Mouse (Mus musculus) gastrocnemius, postnatal 14 days (tissue): ENCODE measurements around the gene Olfr1441. TPM values are rescaled to one million over a fixed set of nuclear protein-coding genes. Genes with fewer than 3 reads are reported as not detected.

ENCODE experiments used
- DNase-seq: peaks from one replicate; pipeline ENCODE4 v3.0.0; 2021; ENCODE audit warnings: mixed read lengths
- intact Hi-C: fragments of 180-260 bp; cut with DNase I; formaldehyde crosslinking; loops from one replicate; pipeline ENCODE4 v1.15.1; 2025; ENCODE audit warnings: low total_unique reads
- total RNA-seq, 2 experiments: library from RNA; stranded (reverse); gene quantifications; 2 replicates each; pipeline ENCODE4 v1.2.3; 2021

Olfr1441 gene
- total RNA-seq, 2 experiments from 2014 or later, result not detected

DNA sequence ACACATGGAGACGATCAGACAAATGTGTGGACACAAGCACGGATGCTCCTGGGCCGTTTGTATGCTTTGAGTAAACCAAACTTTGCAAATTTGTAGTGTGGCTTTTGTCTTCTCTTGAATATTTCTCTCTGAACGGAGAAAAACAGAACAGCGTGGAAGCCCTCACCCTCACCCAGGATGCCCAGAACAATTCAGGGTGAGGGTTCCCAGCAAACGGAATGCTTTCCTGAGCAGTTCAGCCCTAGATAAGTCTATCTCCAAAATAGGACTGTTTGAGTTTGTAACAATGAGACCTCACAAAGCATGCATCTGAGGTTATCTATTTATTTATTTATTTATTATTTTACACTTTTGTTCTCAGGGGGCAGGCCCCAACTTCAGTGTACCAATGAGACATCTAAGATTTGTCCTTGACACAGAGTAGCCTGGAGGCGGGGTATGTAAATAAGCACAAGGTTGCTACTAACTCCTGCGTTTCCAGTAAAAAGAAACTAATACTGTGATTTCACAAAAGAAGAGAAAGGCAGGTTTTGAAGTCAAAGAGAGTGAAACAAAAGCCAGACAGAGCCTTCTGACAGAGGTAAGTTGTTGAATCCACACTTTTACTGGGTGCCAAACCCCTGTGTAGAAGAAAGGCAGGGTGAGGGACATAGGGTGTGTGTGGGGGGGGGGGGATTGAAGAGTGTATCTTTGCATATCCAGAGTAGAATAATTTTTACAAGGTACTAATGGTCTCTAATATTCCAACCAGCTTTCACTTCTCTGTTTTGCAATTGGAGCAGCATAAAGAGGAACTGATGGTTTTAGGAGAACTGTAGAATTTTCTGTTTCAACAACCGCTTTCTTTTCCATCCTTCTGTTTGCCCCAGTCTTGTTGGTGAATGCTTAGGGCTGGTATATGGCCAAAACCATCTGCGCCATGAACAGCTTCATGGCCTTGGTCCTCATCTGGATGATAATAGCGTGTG lies 43.3 kb downstream of the Olfr1441 start, which contains the start of gene Mpeg1:
Gene Mpeg1 (plus strand): TSS at position 498 of the 968 bp plus-strand sequence.
- DNase-seq, result no peak
- intact Hi-C loops, result loop anchor here (5.0 kb wide), 1 partner anchor 52 kb away; no protein-coding TSS in a partner anchor

DNA sequence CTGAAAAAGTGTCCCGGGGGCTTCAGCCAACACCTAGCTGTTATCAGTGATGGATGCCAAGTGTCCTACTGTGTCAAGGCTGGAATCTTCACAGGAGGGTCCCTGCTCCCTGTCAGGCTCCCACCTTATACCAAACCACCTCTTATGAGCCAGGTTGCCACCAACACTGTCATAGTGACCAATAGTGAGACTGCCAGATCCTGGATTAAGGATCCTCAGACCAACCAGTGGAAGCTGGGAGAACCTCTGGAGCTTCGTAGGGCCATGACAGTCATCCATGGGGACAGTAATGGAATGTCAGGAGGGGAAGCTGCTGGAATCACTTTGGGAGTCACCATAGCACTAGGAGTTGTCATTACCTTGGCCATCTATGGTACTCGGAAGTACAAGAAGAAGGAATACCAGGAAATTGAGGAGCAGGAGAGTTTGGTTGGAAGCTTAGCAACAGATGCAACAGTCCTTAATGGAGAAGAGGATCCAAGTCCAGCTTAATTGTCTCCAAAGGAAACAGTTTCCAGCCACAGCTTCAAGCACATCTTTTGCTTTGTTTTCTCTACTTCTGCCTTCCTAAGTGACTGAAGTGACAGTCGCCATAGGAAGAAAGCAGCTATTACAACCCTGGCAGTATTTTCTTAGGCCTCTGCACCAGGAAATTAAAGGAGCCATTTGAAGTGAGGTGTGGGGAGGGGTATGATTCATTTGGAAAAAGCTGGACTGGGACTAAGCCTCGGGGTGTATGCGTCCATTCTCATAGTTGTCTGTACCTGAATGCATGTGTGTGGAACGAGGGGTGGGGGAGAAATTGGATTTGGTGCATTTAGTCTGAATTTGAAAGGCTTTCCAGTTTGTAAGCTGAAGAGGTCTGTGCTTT lies 45.9 kb downstream of the Olfr1441 start:
- intact Hi-C loops, result loop anchor here (5.0 kb wide), 1 partner anchor 49 kb away; no protein-coding TSS in a partner anchor
- DNase-seq, result no peak

DNA sequence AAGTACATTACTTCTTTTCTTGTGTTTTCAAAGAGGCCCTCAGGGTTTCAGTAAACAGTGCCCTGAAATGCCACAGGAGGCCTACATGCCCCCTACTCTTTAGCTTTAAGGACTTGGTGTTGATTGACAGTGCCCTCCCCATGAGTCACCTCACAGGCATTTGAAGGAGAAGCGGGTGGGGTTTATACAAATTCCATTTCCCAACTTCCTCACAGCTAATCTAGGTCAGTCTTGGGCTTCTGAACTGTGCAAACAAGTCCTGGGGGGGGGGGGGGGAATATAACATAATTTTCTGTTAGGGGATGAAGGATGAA lies 46.4 kb downstream of the Olfr1441 start:
- intact Hi-C loops, result loop anchor here (5.0 kb wide), 1 partner anchor 49 kb away; no protein-coding TSS in a partner anchor

DNA sequence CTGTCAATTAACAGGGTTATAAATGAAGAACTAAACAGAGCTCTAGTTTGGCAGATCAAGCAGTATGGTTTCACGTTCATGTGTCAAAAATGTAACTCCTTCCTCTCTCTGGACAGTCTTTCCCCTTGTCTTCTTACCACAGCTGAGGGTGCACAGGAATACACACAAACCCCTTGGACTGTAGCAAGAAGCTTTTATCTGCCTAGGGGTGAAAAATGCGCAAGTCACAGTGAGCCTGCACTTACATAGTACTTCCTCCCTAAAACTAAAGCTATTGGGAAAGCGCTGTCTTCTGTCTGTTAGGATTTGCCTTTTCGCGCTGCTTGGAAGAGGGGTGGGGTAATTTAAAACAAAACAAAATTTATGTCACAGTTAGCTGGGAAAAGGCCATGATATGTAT lies 46.9 kb downstream of the Olfr1441 start:
- DNase-seq, result no peak
- intact Hi-C loops, result loop anchor here (5.0 kb wide), 1 partner anchor 48 kb away; no protein-coding TSS in a partner anchor

More for the DNA sequence above, 46.4 kb downstream of the Olfr1441 start:
- no peak for DNase-seq

DNA sequence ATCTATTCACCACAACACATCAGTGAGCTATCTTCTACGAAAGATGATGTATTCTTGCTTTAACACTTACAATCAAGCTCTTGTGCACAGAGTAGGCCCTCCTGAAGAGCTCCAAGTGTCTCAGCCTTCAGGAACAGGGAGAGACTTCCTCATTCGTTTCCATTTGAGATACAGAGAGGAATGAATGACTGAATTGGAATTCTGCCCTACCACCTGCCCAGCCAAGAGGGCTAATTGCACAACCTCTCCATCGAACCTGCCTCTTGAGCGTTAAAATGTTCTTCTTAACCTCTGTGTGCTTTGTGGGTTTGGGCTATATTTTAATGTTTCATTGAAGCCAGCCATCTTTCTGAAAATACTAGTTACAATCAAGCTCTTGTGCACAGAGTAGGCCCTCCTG lies 47.4 kb downstream of the Olfr1441 start:
- intact Hi-C loops, result loop anchor here (5.0 kb wide), 2 partner anchors 38 to 48 kb away; partner anchors contain the start of gene Dtx4

DNA sequence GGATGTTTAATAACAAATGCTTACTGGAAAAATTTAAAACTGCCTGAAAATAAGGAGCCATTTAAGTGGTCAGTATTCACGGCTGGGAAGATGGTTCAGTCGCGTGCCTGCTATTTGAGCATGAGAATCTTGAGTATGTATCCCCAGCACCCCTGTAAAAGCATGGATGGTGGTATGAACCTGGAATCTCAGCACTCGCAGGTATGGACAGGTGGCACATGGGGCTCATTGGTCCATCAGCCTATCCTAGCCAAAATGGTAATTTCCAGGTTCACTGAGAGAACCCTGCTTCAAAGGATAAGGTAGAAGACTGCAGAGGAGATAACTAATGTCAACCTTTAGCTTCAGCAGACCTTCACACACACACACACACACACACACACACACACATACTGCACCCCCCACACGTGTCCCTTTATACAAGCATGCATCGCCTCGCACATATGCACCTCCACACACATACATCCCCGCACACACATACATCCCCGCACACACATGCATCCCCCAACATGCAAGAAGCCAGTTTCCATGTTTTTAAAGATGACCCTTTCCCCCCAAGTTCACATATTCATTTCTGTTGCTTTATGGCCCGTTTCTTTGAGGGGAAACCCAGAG lies 48.4 kb downstream of the Olfr1441 start:
- intact Hi-C loops, result loop anchor here (5.0 kb wide), 1 partner anchor 37 kb away; the partner anchor contains the start of gene Dtx4
- DNase-seq, result no peak

More for the DNA sequence above, 47.4 kb downstream of the Olfr1441 start:
- no peak for DNase-seq

DNA sequence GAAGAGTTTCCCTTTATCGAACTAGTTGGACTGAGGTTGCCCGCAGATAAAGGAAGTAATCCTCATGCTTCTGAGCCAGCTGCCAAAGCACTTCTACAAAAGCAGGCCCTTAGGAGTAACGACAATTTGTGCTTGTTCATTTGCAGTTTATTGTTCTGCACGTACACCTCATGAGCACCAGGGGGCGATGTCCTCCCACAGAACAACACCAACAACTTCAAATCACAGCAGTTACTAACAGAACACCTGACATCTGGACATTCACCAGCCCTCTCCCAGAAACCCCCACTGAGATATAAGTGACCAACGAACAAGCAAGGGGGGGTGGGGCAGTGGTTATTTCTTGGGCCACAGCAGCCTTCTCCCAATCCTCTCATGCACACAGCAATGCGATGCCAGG lies 49.0 kb downstream of the Olfr1441 start:
- peak; percentile 50 for DNase-seq
- intact Hi-C loops, result loop anchor here (5.0 kb wide), 1 partner anchor 36 kb away; the partner anchor contains the start of gene Dtx4

DNA sequence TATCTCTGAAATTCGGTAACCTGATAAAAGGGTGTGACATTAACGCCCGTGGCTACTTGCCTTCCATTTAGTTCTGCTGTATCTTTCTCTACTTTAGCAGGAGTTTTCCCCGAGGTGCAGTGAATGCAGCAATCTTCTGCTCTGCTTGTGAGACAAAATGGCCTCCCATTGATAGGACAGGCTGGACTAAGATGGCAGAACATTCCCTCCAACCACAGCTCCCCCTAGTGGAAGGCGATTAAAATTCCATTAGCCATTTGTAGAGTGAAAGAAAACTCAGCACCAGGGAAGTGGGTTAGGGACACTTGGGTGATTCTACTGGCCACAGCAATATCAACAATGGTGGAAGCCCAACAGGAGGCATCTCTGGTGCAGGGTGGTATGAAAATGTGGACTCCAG lies 50.2 kb downstream of the Olfr1441 start:
- intact Hi-C loops, result loop anchor here (5.0 kb wide), 1 partner anchor 35 kb away; the partner anchor contains the start of gene Dtx4
- no peak for DNase-seq

DNA sequence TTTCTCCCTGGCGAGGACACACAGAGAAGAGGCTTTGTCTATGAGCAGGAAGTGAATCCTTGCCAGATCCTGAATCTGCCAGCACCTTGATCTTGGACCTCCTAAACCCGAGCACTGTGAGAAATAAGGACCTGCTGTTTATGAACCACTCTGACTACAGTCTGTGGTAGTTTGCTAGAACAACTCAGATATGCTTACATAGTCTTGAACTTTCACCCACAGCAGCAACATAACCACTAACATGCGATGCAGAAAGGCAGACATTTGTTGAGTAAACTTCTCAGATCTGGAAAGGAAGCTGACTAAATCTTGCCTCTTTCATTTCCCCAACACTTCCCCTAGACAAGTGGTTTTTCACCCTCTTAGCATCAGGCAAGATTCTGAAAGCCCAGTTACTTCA lies 54.6 kb downstream of the Olfr1441 start:
- intact Hi-C loops, result no loop called here
- no peak for DNase-seq

DNA sequence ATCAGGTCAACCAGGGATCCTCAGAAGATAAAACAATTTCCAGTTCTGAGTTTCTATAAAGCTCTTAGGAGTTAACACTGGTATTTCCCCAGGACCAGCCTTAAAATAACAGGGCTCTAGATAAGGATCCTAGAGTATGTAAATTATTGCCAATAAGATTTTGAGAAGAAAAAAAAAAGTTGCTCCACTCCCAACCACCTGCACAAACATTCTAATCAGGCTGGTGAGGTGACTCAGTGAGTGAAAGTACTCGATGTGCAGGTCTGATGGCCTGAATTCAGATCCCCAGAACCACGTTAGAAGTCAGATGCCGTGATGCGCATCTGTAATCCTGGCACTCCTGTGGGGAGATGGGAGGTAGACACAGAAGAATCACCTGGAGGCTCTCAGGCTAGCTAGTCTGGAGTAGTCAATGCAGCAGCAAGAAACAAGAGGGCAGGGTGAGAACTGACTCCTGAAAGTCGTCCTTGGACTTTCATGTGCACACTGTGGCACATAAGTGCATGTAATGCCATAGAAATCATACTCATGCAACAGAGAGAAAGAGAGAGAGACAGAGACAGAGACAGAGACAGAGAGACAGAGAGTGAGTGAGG lies 55.2 kb downstream of the Olfr1441 start:
- intact Hi-C loops, result no loop called here
- DNase-seq, result no peak

Other genes starting within 250 kb of the Olfr1441 start
- not detected for gene Olfr1555-ps1, start 247.3 kb upstream of the Olfr1441 start, total RNA-seq
- gene Olfr1431, start 216.8 kb upstream of the Olfr1441 start, total RNA-seq, result not detected
- gene Olfr1432, start 184.8 kb upstream of the Olfr1441 start, total RNA-seq, result not detected
- gene Olfr262, start 175.8 kb upstream of the Olfr1441 start, total RNA-seq, result not detected
- not detected for gene Olfr235, start 156.4 kb upstream of the Olfr1441 start, total RNA-seq
- not detected for gene Olfr1434, start 137.6 kb upstream of the Olfr1441 start, total RNA-seq
- gene Olfr1436, start 118.3 kb upstream of the Olfr1441 start, total RNA-seq, result not detected
- not detected for gene Olfr1437, start 92.3 kb upstream of the Olfr1441 start, total RNA-seq
- gene Olfr1438-ps1, start 81.5 kb upstream of the Olfr1441 start, total RNA-seq, result not detected
- not detected for gene Olfr1440, start 30.2 kb upstream of the Olfr1441 start, total RNA-seq
- gene Pfpl, start 10.5 kb downstream of the Olfr1441 start, total RNA-seq, result not detected
- gene Mpeg1, start 43.3 kb downstream of the Olfr1441 start, total RNA-seq, result 1 to 10 TPM; 1.5 to 1.6 TPM
- gene Dtx4, start 84.0 kb downstream of the Olfr1441 start, total RNA-seq, result 10 to 100 TPM; 10.1 to 14.1 TPM
- 1 to 10 TPM; 3.9 to 5.5 TPM for gene Fam111a, start 128.3 kb downstream of the Olfr1441 start, total RNA-seq
- not detected for gene Gm4952, start 182.5 kb downstream of the Olfr1441 start, total RNA-seq
- under 1 TPM in 1 of 2 experiments, not detected in 1; 0.06 TPM for gene Glyat, start 215.9 kb downstream of the Olfr1441 start, total RNA-seq